Mouse (Mus musculus) Muller cell, postnatal 12 days (primary cell): ENCODE results near the gene 3110082I17Rik.
A peak's percentile ranks its signal among the peaks of the same experiment; 100 is the strongest.
"Not testable (repeated sequence)": the region's sequence is repeated elsewhere in the genome, so short reads cannot be mapped to it uniquely, and the experiment has no call there.

Source experiments
- DNase-seq: peaks from one replicate; pipeline ENCODE4 v3.0.0-alpha.2; 2015; ENCODE audit errors: inconsistent ontology term

3110082I17Rik gene

GRCm38 (mm10) chr5:139395528-139395927 lies 64.8 kb downstream of the 3110082I17Rik start:
- DNase-seq, result no peak

GRCm38 (mm10) chr5:139394399-139394798 lies 65.9 kb downstream of the 3110082I17Rik start:
- no peak for DNase-seq

- DNase-seq, result no peak
These were observed 67.1 kb downstream of the 3110082I17Rik start for GRCm38 (mm10) chr5:139393197-139393588.

- no peak for DNase-seq
These were observed 67.8 kb downstream of the 3110082I17Rik start for GRCm38 (mm10) chr5:139392219-139393196.

GRCm38 (mm10) chr5:139391309-139391990 lies 68.9 kb downstream of the 3110082I17Rik start:
- peak; percentile 61 for DNase-seq

- not testable (repeated sequence) for DNase-seq
These were observed 69.8 kb downstream of the 3110082I17Rik start for GRCm38 (mm10) chr5:139390324-139391119.

- DNase-seq, result peak; percentile 82
These were observed 70.7 kb downstream of the 3110082I17Rik start for GRCm38 (mm10) chr5:139389676-139390061.

GRCm38 (mm10) chr5:139388694-139389675 lies 71.3 kb downstream of the 3110082I17Rik start:
- DNase-seq, result peak; percentile 62

- DNase-seq, result no peak
These were observed 72.1 kb downstream of the 3110082I17Rik start for GRCm38 (mm10) chr5:139388195-139388570.

- DNase-seq, result no peak
These were observed 72.8 kb downstream of the 3110082I17Rik start for GRCm38 (mm10) chr5:139387329-139388194.

GRCm38 (mm10) chr5:139386047-139386446 lies 74.3 kb downstream of the 3110082I17Rik start:
- no peak for DNase-seq

- no peak for DNase-seq
These were observed 75.8 kb downstream of the 3110082I17Rik start for GRCm38 (mm10) chr5:139384531-139384930.

- DNase-seq, result no peak
These were observed 77.1 kb downstream of the 3110082I17Rik start for GRCm38 (mm10) chr5:139383234-139383633.

- no peak for DNase-seq
These were observed 77.6 kb downstream of the 3110082I17Rik start for GRCm38 (mm10) chr5:139382760-139383159.

GRCm38 (mm10) chr5:139381586-139382513 lies 78.5 kb downstream of the 3110082I17Rik start:
- no peak for DNase-seq

GRCm38 (mm10) chr5:139380385-139381248 lies 79.7 kb downstream of the 3110082I17Rik start:
- DNase-seq, result peak; percentile 96

- DNase-seq, result no peak
These were observed 80.4 kb downstream of the 3110082I17Rik start for GRCm38 (mm10) chr5:139379771-139380384.
